Mouse (Mus musculus): Measurements from ENCODE around the gene Bcl2.

- TF ChIP-seq CTCF (conservative IDR thresholded peaks at IDR 0.05 in 1 of 2, IDR thresholded peaks at IDR 0.05 in 1 of 2; ENCODE audit: low read depth in 2 of 2, low read length in 2 of 2) (no peak), POLR2A (IDR thresholded peaks at IDR 0.05; ENCODE audit: low read depth, low read length) (no peak), RCOR1 (conservative IDR thresholded peaks at IDR 0.05; ENCODE audit: low read depth, low read length) (no peak), BHLHE40 (IDR thresholded peaks at IDR 0.05; ENCODE audit: low read depth, low read length) (no peak), ZKSCAN1 (IDR thresholded peaks at IDR 0.05; ENCODE audit: borderline replicate concordance, low read depth, low read length) (no peak), USF2 (conservative IDR thresholded peaks at IDR 0.05; ENCODE audit: low read depth, low read length) (no peak), SMC3 (IDR thresholded peaks at IDR 0.05; ENCODE audit: low read depth, low read length) (no peak), USF1 (IDR thresholded peaks at IDR 0.05; ENCODE audit: low read depth, low read length) (no peak), E2F4 (IDR thresholded peaks at IDR 0.05; ENCODE audit: insufficient replicate concordance, low read depth, low read length) (no peak), MAX (IDR thresholded peaks at IDR 0.05; ENCODE audit: low read length) (no peak), ETS1 (conservative IDR thresholded peaks at IDR 0.05; ENCODE audit: low read depth, low read length) (no peak), MAFK (IDR thresholded peaks at IDR 0.05; ENCODE audit: insufficient replicate concordance, low read length) (no peak)
Measured at GRCm38 (mm10) chr1:106513481-106513880, 200.6 kb downstream of the Bcl2 start.
